Mouse (Mus musculus) adrenal gland (tissue): Measurements from ENCODE around the gene Tifa.

ENCODE experiments used
- intact Hi-C: fragments of 180-260 bp; cut with DNase I; formaldehyde crosslinking; loops from one replicate; pipeline ENCODE4 v1.15.1; 2025
- long read RNA-seq, 2 experiments: library from polyadenylated mRNA; unstranded; transcript quantifications; one replicate each; pipeline ENCODE4 v2.0.0; 2020; ENCODE audit warnings: borderline replicate concordance in 1 of 2; ENCODE audit not compliant: insufficient replicate concordance in 1 of 2

Tifa gene
- long read RNA-seq, experiment 1, partial matches to known transcripts, result 0 of 7 reads
- long read RNA-seq, experiment 1, other reads (novel, unspliced or antisense), result 1 of 7 reads
- long read RNA-seq, experiment 2, transcript Tifa-201 (3 exons, 2,245 nt), result major isoform, 7 of 8 reads
- long read RNA-seq, experiment 2, partial matches to known transcripts, result 0 of 8 reads
- long read RNA-seq, experiment 2, other reads (novel, unspliced or antisense), result 1 of 8 reads

DNA sequence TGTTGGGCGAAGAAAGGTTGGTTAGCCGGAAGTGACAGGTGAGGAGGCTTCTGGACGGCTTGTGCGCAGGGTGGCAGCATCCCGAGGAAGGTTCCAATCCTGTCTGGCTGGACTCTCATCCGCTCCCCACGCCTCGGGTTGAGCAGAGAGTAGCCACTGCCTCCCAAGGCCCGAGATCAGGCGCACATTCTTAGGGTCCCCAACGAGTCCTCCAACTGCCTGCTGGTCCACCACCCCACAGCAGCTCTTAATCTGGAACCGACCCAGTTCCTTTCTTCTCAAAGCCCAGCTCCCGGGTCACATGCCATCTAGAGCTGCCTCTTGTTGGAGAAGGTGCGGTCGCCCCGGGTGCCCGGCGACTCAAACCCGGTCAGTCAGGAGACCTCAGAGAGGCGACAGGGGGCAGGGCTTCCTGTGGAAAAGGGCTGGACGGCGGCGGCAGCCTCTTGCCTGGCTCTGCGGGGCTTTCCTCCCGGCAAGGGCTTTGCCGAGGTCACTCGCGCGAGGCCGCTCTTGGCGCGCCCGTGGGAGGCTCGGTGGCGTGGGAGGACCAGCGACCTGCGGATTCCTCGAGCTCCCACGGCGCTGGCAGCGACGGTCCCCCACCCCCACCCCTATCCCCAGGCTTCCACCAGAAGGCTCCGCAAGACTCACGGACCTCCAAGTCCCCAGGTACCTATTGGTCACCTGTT, at the start of gene Tifa:
Tifa (plus strand) TSS at position 306 of the 692 bp plus-strand sequence.
- intact Hi-C loops, result loop anchor here (5.0 kb wide), 1 partner anchor 48 kb away; the partner anchor contains the start of gene Ap1ar

DNA sequence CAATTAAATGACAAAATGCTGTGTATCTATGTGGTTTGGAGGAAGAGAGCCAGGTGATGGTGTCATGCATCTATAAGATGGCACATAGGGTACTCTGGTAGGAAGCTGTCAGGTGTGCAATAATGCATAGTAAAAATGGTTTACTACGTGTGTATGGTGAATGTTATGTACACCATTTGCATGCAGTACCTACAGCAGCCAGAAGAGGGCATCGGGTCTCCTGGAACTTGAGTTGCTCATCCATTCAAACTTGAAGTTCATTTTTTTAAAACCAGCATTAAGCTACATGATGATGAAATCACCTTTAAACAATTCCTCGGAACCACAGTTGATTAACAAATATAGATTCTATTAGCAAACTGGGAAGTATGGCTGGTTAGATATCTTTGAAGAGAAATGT, 48.1 kb upstream of the Tifa start:
- intact Hi-C loops, result no loop called here

DNA sequence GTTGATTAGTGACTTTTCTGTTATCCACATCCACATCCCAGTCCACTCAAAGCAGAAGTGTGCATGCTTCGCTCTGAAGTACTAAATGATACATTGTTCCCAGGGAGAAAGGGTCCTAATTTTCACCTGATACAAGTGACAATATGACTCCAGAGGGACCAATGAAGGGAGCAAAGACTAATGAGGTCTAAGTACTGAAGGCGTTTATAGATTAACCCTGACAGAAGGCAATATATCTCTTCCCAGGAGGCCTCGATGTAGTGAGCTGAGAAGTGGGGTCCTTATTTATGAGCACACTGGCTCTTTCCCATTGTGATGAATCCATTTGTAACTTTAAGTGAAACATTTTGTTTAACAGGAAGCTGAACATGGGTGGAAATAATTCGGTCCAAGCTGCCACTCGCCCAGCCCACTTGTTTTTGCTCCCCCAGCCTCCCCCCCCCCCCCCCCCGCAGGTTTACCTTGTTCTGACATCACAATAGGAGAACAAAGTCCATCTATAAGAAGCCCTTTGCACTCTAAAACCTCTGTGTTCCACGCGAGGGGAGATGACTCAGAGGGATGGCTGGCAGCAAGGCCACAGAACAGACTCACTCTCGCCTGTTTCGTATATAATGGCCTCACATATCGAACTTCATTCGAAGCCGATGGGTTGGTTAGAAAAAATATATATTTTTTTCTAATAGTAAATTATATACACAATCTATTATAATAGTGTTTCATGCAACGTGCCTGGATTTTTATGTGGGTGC, 45.8 kb upstream of the Tifa start:
- intact Hi-C loops, result no loop called here

DNA sequence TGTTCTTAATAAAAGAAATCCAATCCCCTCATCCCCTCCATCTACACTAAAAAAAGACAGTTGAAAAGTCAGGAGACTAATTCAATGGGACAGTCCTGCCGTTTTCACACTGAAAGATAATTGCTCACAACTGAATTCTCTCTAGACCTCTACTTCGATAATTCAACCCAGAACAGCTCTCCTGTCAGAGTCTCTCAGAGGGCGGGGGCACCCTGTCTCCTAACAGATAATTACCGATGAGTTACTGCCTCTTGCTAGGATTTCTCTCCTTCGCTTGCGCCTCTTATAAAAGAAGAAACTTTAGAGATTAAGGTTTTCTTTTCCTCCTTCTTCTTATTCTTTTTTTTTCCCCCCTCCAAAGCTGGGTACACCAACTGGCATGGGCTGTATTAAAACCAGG, 44.1 kb upstream of the Tifa start:
- intact Hi-C loops, result no loop called here

DNA sequence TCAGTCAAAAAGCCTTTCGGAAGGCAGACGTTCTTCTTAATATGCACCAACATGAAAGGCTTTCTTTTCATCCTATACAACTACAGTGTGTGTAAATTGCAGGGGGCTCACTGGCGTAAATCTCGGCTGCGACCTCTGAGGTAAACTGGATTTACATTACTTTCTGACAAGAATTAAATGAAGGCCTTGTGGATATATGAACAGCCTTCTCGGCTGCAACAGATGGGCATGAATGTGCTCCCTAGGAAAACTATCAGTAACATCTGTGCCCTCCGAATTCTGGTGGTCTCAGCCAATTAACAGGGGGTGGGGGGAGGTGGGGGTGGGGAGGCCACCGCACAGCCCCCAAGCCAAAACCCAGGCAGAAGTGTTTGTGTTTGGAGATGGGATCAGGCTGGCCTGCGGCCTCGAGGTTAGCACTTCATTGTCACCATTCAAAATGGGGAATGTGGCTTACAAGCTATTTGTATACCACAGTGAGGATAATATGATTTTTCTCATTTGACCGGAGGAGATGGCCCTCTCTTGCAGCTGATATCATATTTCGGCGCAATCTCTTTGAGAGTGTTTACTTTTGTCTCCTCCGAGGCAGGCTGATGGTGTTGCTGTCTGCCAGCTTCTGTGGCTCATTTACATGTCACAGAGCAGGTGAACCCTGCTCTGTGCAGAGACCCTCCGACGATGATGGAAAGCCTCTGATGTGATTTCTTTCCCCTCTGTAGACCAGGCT, 43.5 kb upstream of the Tifa start:
- intact Hi-C loops, result no loop called here

DNA sequence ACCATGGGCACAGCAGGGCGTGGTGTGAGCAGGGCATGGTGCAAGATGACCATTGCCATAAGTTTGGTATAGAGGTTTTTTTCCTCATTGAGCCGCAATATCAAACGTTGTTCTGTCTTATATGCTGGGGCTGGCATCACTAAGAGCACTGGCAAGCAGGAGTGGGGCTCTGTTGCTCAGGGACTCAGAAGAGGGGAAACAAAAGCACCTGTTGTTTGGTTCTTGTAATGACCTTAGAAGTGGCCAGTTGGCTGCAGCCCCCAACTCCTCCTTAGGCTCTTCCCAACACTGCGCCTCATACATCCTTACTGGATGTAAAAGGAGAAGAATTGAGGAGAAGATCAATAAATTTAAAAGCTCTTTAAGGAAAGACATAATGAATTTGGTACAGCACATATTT, 41.0 kb upstream of the Tifa start:
- intact Hi-C loops, result no loop called here

DNA sequence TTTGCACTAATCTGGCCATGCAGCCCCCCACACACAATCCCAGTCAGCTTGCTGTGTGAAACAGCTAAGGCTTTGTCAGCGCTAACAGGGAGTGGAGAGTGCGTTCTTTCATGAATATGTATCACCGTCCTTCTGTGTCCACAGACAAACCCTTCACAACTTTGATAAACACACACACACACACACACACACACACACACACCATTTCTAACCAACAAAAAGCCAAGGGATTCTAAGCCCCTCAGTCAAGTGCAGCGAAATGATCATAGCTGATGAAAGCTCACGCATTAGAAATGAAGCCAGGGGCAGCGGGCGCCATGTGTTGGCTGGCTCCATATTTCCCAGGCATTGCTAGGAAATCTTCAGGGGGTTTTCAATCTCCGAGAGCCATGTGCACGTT, 40.3 kb upstream of the Tifa start:
- intact Hi-C loops, result no loop called here

DNA sequence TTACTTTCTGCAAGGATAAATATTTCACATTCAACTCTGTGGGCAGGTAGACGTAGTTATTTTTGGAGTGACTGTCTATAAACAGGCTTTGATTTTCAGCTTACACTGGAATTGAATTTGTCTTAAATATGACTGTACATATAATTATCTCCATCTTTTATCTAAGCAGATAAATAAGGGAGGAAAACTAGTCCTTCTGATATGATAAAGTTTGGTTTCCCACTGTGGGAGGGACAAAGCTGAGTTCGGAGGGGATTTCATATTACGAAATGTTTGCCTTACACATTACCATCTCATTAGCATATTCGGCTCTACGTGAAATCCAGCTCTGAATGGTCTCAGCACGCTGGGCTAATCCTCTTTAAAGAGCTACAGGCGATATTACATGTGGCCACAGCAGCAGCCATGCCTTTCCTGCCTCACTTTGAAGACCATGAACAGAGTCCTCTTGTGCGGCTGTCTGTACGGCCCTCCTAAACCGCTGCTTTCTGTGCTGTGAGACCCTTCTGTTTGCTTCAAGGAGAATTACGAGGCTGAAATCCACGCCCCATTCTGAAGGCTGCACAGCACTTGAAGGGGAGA, 39.5 kb upstream of the Tifa start:
- intact Hi-C loops, result no loop called here

DNA sequence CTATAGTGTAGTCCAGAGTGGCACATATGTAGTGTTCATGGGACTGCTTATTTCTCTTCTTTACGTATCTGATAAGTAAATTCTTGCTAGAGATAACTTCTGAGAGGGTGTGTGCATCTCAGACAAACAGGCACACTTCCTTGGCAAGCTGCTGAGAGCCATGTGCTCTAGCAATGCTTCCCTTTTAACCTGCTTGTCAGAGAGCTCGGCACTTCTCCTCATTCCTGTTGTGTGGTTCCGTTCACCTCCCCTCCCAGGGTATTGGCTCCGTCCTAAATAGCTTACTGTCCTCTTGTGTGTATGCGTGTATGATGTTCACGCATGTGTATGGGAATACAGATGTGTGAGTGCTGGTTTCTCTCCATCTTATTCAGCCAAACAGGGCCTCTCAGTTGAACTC, 33.1 kb upstream of the Tifa start:
- intact Hi-C loops, result no loop called here

DNA sequence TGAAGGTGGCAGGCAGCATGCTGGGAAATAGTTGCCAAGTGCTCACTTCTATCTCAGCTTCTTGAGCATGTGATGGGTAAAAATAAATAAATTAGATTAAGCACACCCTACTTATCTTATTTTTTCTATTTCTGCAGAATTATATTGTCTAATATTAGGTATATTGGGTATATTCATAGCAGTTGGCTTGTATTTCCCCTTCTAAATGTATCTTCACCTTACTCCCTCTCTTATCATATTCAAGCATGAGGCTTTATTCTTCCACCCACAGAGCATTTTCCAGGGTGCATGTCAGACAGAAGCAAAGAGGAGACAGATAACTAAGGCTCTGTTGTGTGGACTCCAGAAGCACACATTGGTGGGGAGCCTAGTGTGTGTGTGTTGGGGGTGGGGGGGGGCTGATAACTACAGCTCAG, 31.7 kb upstream of the Tifa start:
- intact Hi-C loops, result loop anchor here (2.0 kb wide), 1 partner anchor 133 kb away; no protein-coding TSS in a partner anchor

DNA sequence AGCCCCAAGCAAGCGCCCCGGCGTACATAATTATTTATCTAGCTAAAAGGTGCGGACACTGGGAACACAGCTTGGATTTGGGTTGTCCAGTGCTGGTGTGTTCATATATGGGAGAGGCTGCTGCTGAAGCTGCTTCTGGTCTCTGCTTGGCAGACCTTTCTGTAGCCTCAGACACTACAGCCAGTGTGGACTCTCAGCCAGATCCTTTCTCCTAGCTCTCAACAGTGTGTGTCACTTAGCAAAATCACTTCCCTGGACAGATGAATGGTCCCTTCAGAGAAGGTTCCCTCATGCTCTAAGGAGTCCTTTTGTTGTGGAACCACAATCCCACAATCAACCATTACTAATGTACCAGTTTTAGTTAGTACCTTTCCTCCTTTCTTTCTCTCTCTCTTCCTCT, 30.8 kb upstream of the Tifa start:
- intact Hi-C loops, result loop anchor here (2.0 kb wide), 1 partner anchor 134 kb away; no protein-coding TSS in a partner anchor

DNA sequence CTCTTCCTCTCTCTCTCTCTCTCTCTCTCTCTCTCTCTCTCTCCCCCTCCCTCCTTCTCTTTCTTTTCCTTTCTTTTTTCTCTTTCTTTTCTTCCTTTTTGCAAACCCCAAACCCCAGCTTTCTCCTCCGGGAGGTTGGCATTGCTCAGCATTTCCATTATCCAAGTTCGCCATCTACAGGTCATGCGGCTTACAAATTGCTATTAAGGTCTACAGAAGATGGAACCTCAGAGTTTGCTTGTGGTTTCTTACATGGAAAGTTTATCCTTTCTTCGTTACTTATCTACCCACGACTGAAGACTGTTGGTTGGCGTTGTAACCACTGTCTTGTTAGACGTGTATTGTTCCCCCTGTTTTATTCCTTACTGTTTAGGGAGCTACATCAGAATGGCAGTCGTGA, 30.4 kb upstream of the Tifa start:
- intact Hi-C loops, result loop anchor here (2.0 kb wide), 1 partner anchor 134 kb away; no protein-coding TSS in a partner anchor

DNA sequence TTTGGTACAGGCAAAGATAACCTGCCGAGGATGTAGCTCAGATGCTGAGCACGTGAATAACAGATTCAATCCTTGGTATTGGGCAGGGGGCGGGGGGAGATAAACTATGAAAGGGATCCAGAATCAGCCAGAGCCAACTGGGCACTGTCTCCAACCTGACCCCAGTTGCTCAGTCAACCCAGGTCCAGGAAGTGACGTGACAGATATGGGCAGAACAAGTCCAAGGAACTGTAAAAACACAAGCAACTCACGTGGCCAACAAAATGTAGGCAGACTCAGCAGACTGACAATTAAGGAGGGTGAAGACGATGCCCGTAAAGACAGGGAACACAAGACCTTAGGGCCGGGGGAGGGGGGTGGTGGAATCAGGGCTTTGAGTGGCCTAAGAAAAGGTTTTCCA, 27.2 kb upstream of the Tifa start:
- intact Hi-C loops, result loop anchor here (5.0 kb wide), 2 partner anchors 185 to 190 kb away; no protein-coding TSS in a partner anchor

DNA sequence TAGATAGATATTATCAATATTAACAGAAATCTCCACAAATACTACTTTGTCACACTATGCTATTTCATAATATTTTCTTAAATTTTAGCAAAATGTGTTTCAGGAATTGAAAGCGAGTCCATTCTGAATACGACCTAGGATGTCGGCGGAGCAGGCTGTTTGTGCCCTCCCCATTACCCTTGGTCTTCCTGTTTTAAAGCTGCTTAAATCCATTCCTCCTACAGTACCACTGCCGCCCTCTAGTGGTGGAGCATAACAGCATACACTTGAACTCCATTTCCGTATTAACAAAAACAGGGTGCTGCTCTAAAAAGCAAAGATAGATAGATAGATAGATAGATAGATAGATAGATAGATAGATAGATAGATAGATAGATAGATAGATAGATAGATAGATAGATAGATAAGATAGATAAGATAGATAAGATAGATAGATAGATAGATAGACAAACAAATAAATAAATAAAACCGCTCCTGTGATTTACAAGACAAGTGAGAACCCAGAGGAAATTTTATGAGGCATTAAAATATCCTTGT, 26.5 kb upstream of the Tifa start:
- intact Hi-C loops, result loop anchor here (5.0 kb wide), 2 partner anchors 184 to 191 kb away; no protein-coding TSS in a partner anchor

DNA sequence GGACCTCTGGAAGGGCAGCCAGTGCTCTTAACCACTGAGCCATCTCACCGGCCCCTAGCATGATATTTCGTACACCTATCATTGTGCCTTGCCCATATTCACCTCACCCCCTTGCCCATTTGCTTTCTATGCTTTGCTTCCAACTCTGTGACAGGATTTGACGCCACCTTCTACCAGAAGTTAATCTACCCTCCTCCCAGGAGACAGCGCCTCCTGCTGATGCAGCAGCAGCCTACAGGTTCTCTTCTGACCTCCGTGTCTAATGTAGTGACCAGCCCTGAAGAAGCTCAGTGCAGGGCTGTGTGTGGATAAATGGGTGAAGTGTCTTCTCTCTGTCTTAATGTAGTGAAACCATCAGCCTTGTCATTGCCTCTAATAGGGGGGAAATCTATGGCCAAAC, 25.1 kb upstream of the Tifa start:
- intact Hi-C loops, result loop anchor here (5.0 kb wide), 2 partner anchors 183 to 192 kb away; no protein-coding TSS in a partner anchor

DNA sequence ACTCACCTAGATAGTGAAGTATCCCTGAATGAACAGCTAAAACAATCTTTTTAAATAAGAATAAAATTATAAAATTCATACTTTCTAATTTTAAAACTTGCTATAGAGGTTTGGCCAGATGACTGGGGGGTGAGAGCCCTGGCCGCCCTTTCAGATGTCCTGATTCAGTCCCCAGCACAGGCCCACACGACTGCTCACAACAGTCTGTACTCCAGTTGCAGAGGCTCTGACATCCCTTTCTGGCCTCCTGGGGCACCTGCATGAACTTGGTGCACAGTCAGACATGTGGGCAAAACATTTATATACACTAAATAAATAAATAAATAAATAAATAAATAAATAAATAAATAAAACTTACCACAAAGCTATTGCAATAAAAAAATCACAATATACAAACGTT, 23.6 kb upstream of the Tifa start:
- intact Hi-C loops, result no loop called here

DNA sequence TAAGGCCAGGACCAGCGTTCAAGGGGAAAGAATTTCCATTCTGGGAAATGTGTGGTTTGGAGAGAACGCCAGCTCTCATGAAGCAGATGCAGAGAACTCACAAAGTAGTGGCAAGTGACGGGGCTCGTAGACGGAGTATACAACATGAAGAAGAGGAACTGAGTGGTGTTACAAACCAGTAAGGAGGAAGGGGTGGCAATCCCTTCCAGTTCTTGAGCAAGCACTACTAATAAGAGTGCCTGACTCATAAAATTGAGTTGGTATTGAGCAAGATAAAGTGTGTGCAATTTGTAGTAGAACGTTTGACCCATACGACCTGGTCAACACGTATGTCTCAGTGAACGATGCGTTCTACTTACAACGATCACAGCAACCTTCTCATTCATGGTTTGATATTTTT, 20.5 kb upstream of the Tifa start:
- intact Hi-C loops, result no loop called here

DNA sequence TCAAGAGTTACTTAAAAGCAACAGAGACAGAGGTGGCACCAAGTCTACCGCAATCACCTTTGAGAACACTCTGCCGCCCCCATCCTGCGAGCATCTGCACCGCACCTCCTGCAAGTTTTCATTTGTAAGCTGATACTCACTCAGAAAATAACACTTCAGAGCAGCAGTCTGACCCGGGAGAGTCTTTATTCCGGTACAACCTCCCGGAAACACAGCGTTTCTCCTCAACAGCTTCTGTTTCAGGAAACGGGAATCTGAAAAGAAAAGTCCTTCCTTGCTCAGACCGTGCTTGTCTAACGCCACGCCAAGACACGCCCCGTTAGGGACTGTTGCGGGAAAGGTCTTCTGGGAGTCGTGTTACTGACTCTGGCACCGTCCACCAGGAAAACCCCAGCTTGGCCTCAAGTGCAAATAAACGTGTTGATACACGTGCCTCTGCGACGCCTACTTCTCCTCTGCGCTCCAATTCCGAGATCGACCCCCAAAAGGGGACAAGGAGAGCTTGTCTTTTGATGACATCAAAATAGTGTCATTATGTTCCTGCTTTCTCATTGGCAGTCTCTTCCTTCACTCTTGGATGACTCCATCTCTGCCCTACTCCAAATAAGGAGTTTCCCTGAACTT, 9.5 kb upstream of the Tifa start, which contains the start of gene Alpk1:
Alpk1 (minus strand) TSS at position 507 of the 624 bp plus-strand sequence.
- intact Hi-C loops, result no loop called here

DNA sequence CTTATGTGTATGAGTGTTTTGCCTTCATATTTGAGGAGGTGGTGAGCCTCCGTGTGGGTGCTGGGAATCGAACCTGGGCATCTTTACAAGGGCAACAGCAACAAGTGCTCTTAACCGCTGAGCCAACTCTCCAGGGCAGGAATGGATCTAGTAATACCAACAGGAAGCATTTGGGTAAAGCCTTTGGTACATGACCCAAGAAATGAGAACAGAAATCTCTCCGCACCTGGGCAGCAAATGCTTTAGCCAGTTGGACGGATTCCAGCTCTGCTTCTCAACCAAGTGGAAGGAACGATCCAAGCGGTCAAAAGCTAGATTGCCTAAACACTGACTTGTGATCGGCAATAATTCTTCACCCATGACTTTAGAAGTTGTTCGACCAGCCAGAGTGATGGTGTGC, 8.7 kb upstream of the Tifa start:
- intact Hi-C loops, result no loop called here

DNA sequence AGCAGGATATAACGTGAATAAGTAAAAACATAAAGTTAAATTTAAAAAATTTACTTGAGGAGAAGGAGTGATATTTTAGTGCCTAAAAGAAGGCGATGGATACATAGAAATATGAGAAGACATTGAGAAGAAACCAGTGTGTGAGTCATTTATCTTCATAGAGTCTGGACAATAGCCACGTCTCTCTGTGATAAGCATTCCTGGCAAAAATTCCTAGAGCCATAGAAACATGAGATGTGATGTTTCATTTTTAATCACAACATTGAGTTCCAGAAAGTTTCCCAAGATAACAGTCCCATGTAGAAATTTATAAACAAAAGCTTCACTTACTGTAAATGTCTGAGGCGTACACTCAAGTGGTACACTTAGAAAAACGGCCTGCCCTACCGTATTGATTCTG, 6.7 kb upstream of the Tifa start:
- intact Hi-C loops, result no loop called here
